Mouse (Mus musculus): ENCODE data around the gene Ica1. TPM values are rescaled to one million over a fixed set of nuclear protein-coding genes. Genes with fewer than 3 reads are reported as not detected.

Gene Ica1
- total RNA-seq, 2 experiments from 2014 or later, result 9.8 to 12.2 TPM

DNA sequence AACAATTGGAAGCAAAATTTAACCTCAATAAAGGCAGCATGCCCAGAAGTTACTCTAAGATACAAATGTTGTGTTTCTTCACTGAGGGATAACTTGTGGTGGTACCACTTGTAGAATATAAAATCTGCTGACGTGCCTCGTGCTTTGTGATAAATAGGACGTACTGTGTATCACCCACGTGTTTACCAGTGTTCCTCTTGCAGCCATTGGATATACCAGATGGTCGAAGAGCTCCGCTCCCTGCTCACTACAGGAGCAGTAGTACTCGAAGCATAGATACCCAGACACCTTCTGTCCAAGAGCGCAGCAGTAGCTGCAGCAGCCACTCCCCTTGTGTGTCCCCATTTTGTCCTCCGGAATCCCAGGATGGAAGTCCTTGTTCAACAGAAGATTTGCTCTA lies 195.9 kb downstream of the Ica1 start:
- intact Hi-C loops (cut with DNase I), result no loop called here
- DNase-seq, result no peak

Other genes starting within 250 kb of the Ica1 start
- gene Nxph1, start 169.9 kb upstream of the Ica1 start, total RNA-seq (2021), result not detected